Mouse (Mus musculus) neural tube, embryonic 14.5 days (tissue): ENCODE results near the gene Angpt4. TPM values are rescaled to one million over a fixed set of nuclear protein-coding genes. Genes with fewer than 3 reads are reported as not detected.

Experiments used
- ATAC-seq: fragments of 200-750 bp; cut with Nextera tagmentation; 2 replicates; pipeline ENCODE4 v1.8.0; 2017; ENCODE audit warnings: low read depth, mild to moderate bottlenecking, moderate TSS enrichment, moderate library complexity
- H3K27ac ChIP-seq: fragments of 300-500 bp; sonication (generic); 2 replicates; pipeline ENCODE4 v1.5.1; 2014; ENCODE audit warnings: low read depth, mild to moderate bottlenecking, control low read depth, low read length, moderate library complexity, mixed read lengths
- H3K27me3 ChIP-seq: fragments of 300-500 bp; sonication (generic); 2 replicates; pipeline ENCODE4 v1.6.1; 2014; ENCODE audit warnings: low read length; ENCODE audit not compliant: control insufficient read depth, insufficient read depth
- H3K36me3 ChIP-seq: fragments of 300-500 bp; sonication (generic); 2 replicates; pipeline ENCODE4 v1.6.1; 2014; ENCODE audit warnings: low read length, mixed read lengths; ENCODE audit not compliant: control insufficient read depth, insufficient read depth
- H3K4me1 ChIP-seq: fragments of 300-500 bp; sonication (generic); 2 replicates; pipeline ENCODE4 v1.6.1; 2014; ENCODE audit warnings: low read length; ENCODE audit not compliant: control insufficient read depth, insufficient read depth
- H3K4me2 ChIP-seq: fragments of 300-500 bp; sonication (generic); 2 replicates; pipeline ENCODE4 v1.6.1; 2014; ENCODE audit warnings: mild to moderate bottlenecking, low read depth, low read length, control low read depth
- H3K4me3 ChIP-seq: fragments of 300-500 bp; sonication (generic); 2 replicates; pipeline ENCODE4 v1.5.1; 2014; ENCODE audit warnings: low read depth, low read length, control low read depth, mixed read lengths
- H3K9ac ChIP-seq: fragments of 300-500 bp; sonication (generic); replicated peaks from 2 replicates; pipeline ENCODE4 v1.6.1; 2014; ENCODE audit warnings: low read depth, mild to moderate bottlenecking, control low read depth, low read length, mixed read lengths
- H3K9me3 ChIP-seq: fragments of 300-500 bp; sonication (generic); 2 replicates; pipeline ENCODE4 v1.6.1; 2016; ENCODE audit warnings: low read length; ENCODE audit not compliant: control insufficient read depth
- WGBS: fragments of 180-500 bp; shearing (Covaris S2); extraction: QIAGEN DNeasy Blood & Tissue Kit; methylation state at CpG from one replicate; pipeline ENCODE4 v1.1.7; 2014; 5-methylcytosine and 5-hydroxymethylcytosine counted together
- polyA plus RNA-seq: library from polyadenylated mRNA; unstranded; fragments of >200 nt; fragmentation: Nextera tagmentation; extraction: Ambion mirVana; gene quantifications from 2 replicates; pipeline ENCODE4 v1.2.1, GENCODE M21; 2014

Angpt4 gene
- polyA plus RNA-seq, 1 experiment from 2014 or later = 0.11 TPM

DNA sequence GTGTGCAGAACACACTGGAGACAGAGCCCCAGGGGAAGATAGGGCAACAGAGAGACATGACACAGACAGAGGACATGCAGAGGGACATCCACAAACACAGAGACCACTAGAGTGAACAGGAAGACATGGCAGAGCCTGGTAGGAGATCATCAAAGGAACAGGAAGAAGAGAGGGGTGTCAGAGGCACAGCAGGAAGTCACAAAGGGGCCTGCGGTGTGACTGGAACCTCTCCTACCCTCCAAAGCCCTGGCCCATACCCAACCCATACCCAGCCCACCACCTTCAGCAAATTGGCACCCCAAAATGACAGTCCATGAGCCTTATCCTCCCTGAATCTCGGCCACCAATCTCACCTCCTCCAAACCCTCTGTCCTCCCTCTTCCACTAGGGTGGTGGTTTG lies 33.1 kb downstream of the Angpt4 start:
- H3K27ac ChIP-seq = no peak overlapping the region
- no peaks in the 10 kb centered on the region for H3K36me3 ChIP-seq
- no peak for ATAC-seq
- no peaks in the 10 kb centered on the region for H3K27me3 ChIP-seq
- H3K9me3 ChIP-seq = no peaks in the 10 kb centered on the region
- WGBS = 66% methylated on average over 2 of the region's 2 CpGs
- H3K9ac ChIP-seq = no peak overlapping the region
- no peak overlapping the region for H3K4me3 ChIP-seq
- H3K4me1 ChIP-seq = no peaks in the 10 kb centered on the region
- H3K4me2 ChIP-seq = no peak overlapping the region

DNA sequence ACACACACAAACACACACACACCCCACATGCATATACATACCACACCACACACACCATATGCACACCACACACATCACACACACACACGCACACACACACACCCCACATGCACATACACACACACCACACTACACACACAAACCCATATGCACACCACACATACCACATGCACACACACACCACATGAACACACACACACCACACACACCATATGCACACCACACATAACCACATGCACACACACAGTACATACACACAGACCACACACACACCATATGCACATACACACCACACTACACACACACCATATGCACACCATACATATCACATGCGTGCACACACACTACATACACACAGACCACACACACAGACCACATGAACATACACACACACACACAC lies 36.6 kb downstream of the Angpt4 start:
- Histone ChIP-seq H3K4me3 (no peak overlapping the region), H3K27ac (no peak overlapping the region), H3K4me1 (no peaks in the 10 kb centered on the region), H3K4me2 (no peak overlapping the region), H3K27me3 (no peaks in the 10 kb centered on the region), H3K36me3 (no peaks in the 10 kb centered on the region), H3K9ac (no peak overlapping the region), H3K9me3 (no peaks in the 10 kb centered on the region)
- 98% methylated on average over 2 of the region's 2 CpGs for WGBS
- ATAC-seq = no peak

DNA sequence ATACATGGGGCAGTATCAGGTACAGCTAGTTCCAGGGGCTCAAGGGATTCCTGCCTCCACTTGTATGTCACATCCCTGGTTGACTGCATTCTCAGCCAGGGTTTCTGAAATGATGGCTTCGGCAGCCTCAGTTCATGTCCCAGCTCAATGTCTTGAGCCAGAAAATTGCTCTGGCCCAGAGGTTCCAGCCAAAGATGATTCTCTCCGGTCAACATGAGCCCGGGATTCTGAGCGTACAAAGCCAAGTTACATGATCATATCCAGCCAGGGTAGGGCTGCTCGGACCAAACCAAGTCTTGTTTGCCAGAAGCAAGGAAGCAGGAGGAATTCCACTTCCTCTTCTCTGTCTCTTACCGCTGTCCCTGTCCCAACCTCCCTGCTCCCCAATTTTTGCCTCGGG lies 37.3 kb downstream of the Angpt4 start:
- 89% methylated on average over 7 of the region's 7 CpGs for WGBS
- no peak overlapping the region for H3K4me2 ChIP-seq
- no peak for ATAC-seq
- H3K4me1 ChIP-seq = no peaks in the 10 kb centered on the region
- no peak overlapping the region for H3K27ac ChIP-seq
- no peak overlapping the region for H3K9ac ChIP-seq
- no peaks in the 10 kb centered on the region for H3K36me3 ChIP-seq
- no peaks in the 10 kb centered on the region for H3K27me3 ChIP-seq
- no peak overlapping the region for H3K4me3 ChIP-seq
- H3K9me3 ChIP-seq = no peaks in the 10 kb centered on the region

DNA sequence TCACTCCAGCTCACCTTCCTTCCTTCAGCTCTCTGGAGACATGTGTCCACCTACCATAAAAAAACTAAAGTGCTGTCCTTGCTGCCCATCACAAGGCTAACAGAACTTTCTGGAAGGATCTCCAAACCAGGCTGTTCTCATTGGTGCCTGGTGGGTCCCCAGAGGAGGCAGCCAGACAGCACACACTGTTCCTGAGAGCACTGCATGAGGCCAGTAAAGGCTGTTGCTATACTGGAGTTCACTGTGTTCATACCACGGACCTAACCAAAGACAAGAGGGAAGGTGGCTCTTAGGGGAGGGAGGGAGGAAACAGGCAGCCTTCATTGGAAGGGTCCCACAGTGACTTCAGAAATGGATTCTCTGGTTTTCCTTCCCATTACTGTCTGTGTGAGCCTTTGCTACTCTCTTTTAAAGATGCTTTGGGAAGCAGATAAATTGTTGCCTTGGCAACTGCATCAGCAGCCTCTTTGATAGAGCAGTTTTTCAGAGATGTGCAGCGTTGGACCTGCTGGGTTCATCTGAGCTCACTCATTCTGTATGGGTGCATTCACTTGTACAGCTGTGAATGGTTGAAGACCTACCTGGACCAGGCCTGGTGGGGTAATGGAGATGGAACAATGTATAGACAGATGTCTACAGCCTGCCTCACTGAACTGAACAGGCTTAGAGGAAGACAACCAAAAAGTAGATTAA lies 38.2 kb downstream of the Angpt4 start:
- no peak overlapping the region for H3K4me2 ChIP-seq
- no peak overlapping the region for H3K4me3 ChIP-seq
- no peaks in the 10 kb centered on the region for H3K36me3 ChIP-seq
- H3K9me3 ChIP-seq = no peaks in the 10 kb centered on the region
- ATAC-seq = peak; percentile 49; the same call in 1 of the 2 replicates
- 48% methylated on average over 2 of the region's 2 CpGs for whole genome bisulfite sequencing
- H3K27ac ChIP-seq = no peak overlapping the region
- H3K4me1 ChIP-seq = no peaks in the 10 kb centered on the region
- no peak overlapping the region for H3K9ac ChIP-seq
- H3K27me3 ChIP-seq = no peaks in the 10 kb centered on the region

DNA sequence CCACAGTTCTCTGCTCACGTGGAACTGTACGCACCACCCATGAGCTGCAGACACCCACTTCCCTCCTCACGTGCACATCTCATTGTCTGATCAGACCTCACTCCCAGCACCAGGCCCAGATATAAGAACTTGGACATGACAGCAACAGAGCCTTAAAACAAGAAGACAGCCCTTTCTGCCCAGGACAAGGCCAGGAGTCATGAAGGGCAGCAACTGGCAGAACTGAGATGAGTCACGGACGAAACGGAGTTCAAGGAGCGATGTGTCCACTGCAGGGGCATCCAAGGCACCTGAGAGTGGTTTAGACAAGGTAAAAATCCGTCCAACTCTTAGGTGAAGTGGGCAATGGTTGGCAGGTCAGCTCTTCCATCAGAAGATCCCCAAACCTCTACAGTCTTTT lies 42.7 kb downstream of the Angpt4 start:
- WGBS = 88% methylated on average over 8 of the region's 8 CpGs
- Histone ChIP-seq H3K9ac (no peak overlapping the region), H3K4me3 (no peak overlapping the region), H3K4me1 (no peaks in the 10 kb centered on the region), H3K4me2 (no peak overlapping the region), H3K36me3 (no peaks in the 10 kb centered on the region), H3K9me3 (no peaks in the 10 kb centered on the region), H3K27ac (no peak overlapping the region), H3K27me3 (no peaks in the 10 kb centered on the region)
- no peak for ATAC-seq

DNA sequence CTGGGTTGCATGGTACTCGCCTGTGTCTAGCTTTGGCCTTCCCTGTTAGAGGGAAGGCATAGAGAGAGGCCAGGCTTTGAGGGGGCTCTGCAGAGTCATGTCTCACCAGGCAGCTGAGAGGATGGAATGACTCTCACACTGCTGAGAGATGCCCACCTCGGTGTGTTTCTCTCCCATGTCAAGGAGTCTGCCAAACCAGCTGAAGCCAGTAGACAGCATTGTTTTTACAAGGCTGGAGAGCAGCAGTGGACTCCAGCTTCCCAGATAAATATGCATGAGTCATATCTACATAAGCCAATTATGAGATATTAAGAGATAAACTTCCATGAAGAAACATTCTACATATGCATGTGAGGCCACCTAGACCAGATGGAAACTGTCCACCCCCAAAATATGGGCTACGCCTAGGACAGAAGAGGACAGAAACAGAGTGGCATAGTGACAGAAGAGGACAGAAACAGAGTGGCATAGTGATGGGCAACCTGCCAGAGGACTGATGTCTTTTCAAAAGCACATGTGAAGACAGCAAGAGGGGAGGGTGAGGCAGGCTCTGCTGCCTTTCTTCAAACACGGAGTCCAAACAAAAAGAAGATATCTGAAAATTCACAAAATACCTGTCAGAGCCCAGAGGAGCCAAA lies 45.6 kb downstream of the Angpt4 start:
- H3K9me3 ChIP-seq = no peaks in the 10 kb centered on the region
- ATAC-seq = no peak

DNA sequence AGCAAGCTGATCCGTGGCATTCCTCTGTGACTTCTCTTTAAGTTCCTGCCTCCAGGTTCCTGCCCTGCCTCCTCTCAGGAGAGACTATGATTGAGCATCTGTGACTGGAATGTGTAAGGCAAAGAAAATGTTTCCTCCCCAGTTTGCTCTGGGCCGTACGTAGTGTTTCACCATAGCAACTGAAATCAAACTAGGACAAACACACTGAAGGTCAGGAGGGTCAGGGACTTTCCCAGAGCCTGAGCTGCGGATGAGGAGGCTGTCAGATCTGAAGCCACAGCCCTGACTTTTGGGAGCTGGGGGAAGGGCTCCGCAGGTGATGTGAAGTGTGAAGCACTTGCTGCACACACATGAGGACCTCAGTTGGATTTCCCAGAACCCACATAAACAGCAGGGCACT lies 48.3 kb downstream of the Angpt4 start:
- Histone ChIP-seq H3K4me3 (no peak overlapping the region), H3K9me3 (no peaks in the 10 kb centered on the region), H3K27ac (no peak overlapping the region), H3K9ac (no peak overlapping the region), H3K36me3 (no peaks in the 10 kb centered on the region), H3K4me1 (no peaks in the 10 kb centered on the region), H3K4me2 (no peak overlapping the region), H3K27me3 (no peaks in the 10 kb centered on the region)
- 45% methylated on average over 5 of the region's 5 CpGs for WGBS
- no peak for ATAC-seq

More for the DNA sequence above, 45.6 kb downstream of the Angpt4 start:
- Histone ChIP-seq H3K27ac (no peak overlapping the region), H3K36me3 (no peaks in the 10 kb centered on the region), H3K4me1 (no peaks in the 10 kb centered on the region), H3K27me3 (no peaks in the 10 kb centered on the region), H3K4me2 (no peak overlapping the region), H3K9ac (no peak overlapping the region), H3K4me3 (no peak overlapping the region)
- 78% methylated on average over 4 of the region's 4 CpGs for WGBS

DNA sequence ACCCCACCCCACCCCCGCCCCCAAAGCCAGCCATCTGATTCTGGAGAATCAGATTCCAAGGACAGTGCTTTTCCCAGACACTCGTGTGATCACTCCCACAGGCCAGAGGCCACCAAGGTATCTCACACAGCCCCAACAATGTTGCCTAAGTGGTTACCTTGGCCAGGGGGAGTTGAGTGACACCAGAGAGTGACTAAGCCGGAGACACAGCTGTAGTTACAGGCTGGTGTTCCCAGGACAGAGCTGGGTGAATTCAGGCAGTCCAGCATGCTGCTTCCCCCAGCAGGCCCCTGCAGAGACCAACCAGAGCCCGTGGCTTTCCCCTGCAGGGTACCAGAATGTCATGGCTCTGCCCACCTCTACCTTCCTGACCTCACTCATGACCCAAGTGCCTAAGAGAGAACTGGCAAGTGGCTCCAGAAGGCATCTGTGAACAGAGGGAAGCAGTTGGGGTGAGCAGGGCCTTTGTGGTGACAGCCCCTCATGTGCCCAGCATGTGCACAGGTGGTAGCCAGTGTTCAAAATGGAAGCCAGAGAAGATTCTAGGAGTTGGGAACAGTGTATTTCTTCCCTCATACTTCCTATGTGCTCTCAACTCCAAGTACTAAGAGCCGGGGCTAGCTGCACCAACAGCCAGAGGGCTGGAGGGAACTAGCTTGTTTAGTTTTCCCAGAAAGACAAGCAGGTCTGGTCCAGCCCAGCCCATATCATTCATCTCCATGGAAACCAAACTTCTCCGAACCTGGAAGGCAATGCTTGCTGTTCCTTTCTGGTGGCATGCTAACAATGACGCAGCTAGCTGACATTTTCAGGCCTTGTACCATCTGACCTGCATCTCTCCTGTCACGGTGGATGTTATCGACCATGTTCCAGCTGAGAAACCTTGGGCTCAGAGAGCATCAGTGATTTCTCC lies 50.5 kb downstream of the Angpt4 start:
- no peak for ATAC-seq
- H3K27me3 ChIP-seq = no peaks in the 10 kb centered on the region
- no peaks in the 10 kb centered on the region; the same call in 1 of the 2 replicates for H3K4me1 ChIP-seq
- H3K4me3 ChIP-seq = no peak overlapping the region
- no peak overlapping the region; the same call in 1 of the 2 replicates for H3K27ac ChIP-seq
- no peaks in the 10 kb centered on the region for H3K36me3 ChIP-seq
- no peak overlapping the region for H3K4me2 ChIP-seq
- H3K9me3 ChIP-seq = no peaks in the 10 kb centered on the region
- no peak overlapping the region for H3K9ac ChIP-seq
- 47% methylated on average over 9 of the region's 9 CpGs for WGBS

DNA sequence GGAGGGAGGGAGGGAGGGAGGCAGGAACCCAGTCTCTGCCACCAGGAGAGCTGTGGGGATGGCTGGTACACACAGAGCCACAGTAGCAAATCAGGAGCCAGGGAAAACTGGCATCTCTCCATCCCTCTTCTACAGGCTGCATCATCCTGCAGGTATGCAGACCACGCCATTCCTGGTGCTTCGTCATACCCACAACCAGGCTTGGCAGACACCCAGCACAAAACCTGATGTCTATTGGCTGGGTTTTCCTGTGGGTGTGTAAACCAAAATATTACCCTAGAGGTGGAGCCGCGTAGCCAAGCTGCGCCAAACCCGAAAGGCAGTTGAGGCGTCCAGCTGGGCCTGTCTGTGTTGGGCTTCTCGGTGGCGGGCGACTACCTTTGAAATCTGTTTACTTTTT lies 51.5 kb downstream of the Angpt4 start:
- 47% methylated on average over 10 of the region's 10 CpGs for WGBS
- Histone ChIP-seq H3K9me3 (no peaks in the 10 kb centered on the region), H3K4me3 (no peak overlapping the region), H3K9ac (no peak overlapping the region), H3K4me1 (peaks cover 9% of the 10 kb centered on the region), H3K4me2 (no peak overlapping the region), H3K27me3 (no peaks in the 10 kb centered on the region), H3K36me3 (no peaks in the 10 kb centered on the region), H3K27ac (no peak overlapping the region)
- peak; percentile 54; the same call in 1 of the 2 replicates for ATAC-seq
